Mouse (Mus musculus) liver, postnatal 0 days (tissue): ENCODE data around the gene Speg.

ENCODE experiments used
- CTCF ChIP-seq: sonication (generic); IDR thresholded peaks from 2 replicates; pipeline ENCODE4 v1.5.1; 2016; ENCODE audit warnings: antibody characterized with exemption, low read depth
- EP300 ChIP-seq: IDR thresholded peaks from 2 replicates; pipeline ENCODE4 v1.6.1; 2016; ENCODE audit warnings: antibody characterized with exemption, low read depth, mild to moderate bottlenecking

- TF ChIP-seq CTCF (no peak), EP300 (no peak)
These were observed 68.3 kb downstream of the Speg start for GRCm38 (mm10) chr1:75443247-75444024.
